Mouse (Mus musculus): ENCODE measurements around the gene Maco1. TPM values are rescaled to one million over a fixed set of nuclear protein-coding genes. Genes with fewer than 3 reads are reported as not detected.
"Not testable (repeated sequence)": the region's sequence is repeated elsewhere in the genome, so short reads cannot be mapped to it uniquely, and the experiment has no call there.

Maco1 gene
- polyA plus RNA-seq, 1 experiment from 2014 or later: 37.1 TPM

- Histone ChIP-seq H3K9me3 (ENCODE audit: control insufficient read depth, low read length) (no peaks in the 10 kb centered on the region), H3K27me3 (replicated peaks; ENCODE audit: control insufficient read depth, insufficient read depth, low read length) (no peaks in the 10 kb centered on the region), H3K27ac (replicated peaks; ENCODE audit: low read depth, low read length) (no peak overlapping the region), H3K4me3 (ENCODE audit: low read depth, low read length) (no peak overlapping the region), H3K4me1 (ENCODE audit: control insufficient read depth, insufficient read depth, low read length) (peaks cover 20% of the 10 kb centered on the region; the same call in 1 of the 2 replicates), H3K9ac (ENCODE audit: low read depth, low read length) (no peak overlapping the region), H3K36me3 (ENCODE audit: control insufficient read depth, insufficient read depth, low read length) (peaks cover 40% of the 10 kb centered on the region), H3K4me2 (ENCODE audit: low read depth, low read length) (no peak overlapping the region)
- ATAC-seq (ENCODE audit: low read depth) (no peak), DNase-seq (ENCODE audit: low spot score) (peak; percentile 34)
- 61% methylated on average over 8 of the region's 8 CpGs for WGBS
Measured at GRCm38 (mm10) chr4:134800098-134800497, 53.0 kb downstream of the Maco1 start.

- WGBS: 9% methylated on average over 4 of the region's 4 CpGs
- Histone ChIP-seq H3K4me3 (ENCODE audit: low read depth, low read length) (no peak overlapping the region), H3K36me3 (ENCODE audit: control insufficient read depth, insufficient read depth, low read length) (peaks cover 32% of the 10 kb centered on the region), H3K4me2 (ENCODE audit: low read depth, low read length) (no peak overlapping the region), H3K9me3 (ENCODE audit: control insufficient read depth, low read length) (no peaks in the 10 kb centered on the region), H3K27me3 (replicated peaks; ENCODE audit: control insufficient read depth, insufficient read depth, low read length) (no peaks in the 10 kb centered on the region), H3K27ac (replicated peaks; ENCODE audit: low read depth, low read length) (no peak overlapping the region), H3K4me1 (ENCODE audit: control insufficient read depth, insufficient read depth, low read length) (peaks cover 13% of the 10 kb centered on the region; the same call in 1 of the 2 replicates), H3K9ac (ENCODE audit: low read depth, low read length) (no peak overlapping the region)
- ATAC-seq (ENCODE audit: low read depth) (peak; percentile 66), DNase-seq (ENCODE audit: low spot score) (peak; percentile 81)
Measured at GRCm38 (mm10) chr4:134799272-134799671, 53.9 kb downstream of the Maco1 start.

GRCm38 (mm10) chr4:134798861-134799260 lies 54.3 kb downstream of the Maco1 start:
- no peak for DNase-seq (ENCODE audit: low spot score)
- Histone ChIP-seq H3K36me3 (ENCODE audit: control insufficient read depth, insufficient read depth, low read length) (peaks cover 28% of the 10 kb centered on the region), H3K27me3 (replicated peaks; ENCODE audit: control insufficient read depth, insufficient read depth, low read length) (no peaks in the 10 kb centered on the region), H3K4me1 (ENCODE audit: control insufficient read depth, insufficient read depth, low read length) (peaks cover 10% of the 10 kb centered on the region; the same call in 1 of the 2 replicates), H3K9me3 (ENCODE audit: control insufficient read depth, low read length) (no peaks in the 10 kb centered on the region), H3K4me2 (ENCODE audit: low read depth, low read length) (no peak overlapping the region), H3K27ac (replicated peaks; ENCODE audit: low read depth, low read length) (no peak overlapping the region), H3K9ac (ENCODE audit: low read depth, low read length) (no peak overlapping the region), H3K4me3 (ENCODE audit: low read depth, low read length) (no peak overlapping the region)
- 40% methylated on average over 3 of the region's 3 CpGs for WGBS
- no peak for ATAC-seq (ENCODE audit: low read depth)

GRCm38 (mm10) chr4:134797621-134798020 lies 55.5 kb downstream of the Maco1 start:
- H3K27me3 ChIP-seq (replicated peaks; ENCODE audit: control insufficient read depth, insufficient read depth, low read length): no peaks in the 10 kb centered on the region
- WGBS: 68% methylated on average over 6 of the region's 6 CpGs

GRCm38 (mm10) chr4:134796581-134797361 lies 56.4 kb downstream of the Maco1 start:
- no peak overlapping the region for H3K4me3 ChIP-seq (ENCODE audit: low read depth, low read length)
- no peak overlapping the region for H3K27ac ChIP-seq (replicated peaks; ENCODE audit: low read depth, low read length)
- DNase-seq (ENCODE audit: low spot score) (peak; percentile 71), ATAC-seq (ENCODE audit: low read depth) (no peak)
- 25% methylated on average over 7 of the region's 7 CpGs for WGBS
- no peak overlapping the region for H3K4me2 ChIP-seq (ENCODE audit: low read depth, low read length)
- H3K36me3 ChIP-seq (ENCODE audit: control insufficient read depth, insufficient read depth, low read length): peaks cover 7% of the 10 kb centered on the region
- H3K9me3 ChIP-seq (ENCODE audit: control insufficient read depth, low read length): no peaks in the 10 kb centered on the region
- H3K9ac ChIP-seq (ENCODE audit: low read depth, low read length): no peak overlapping the region
- H3K27me3 ChIP-seq (replicated peaks; ENCODE audit: control insufficient read depth, insufficient read depth, low read length): no peaks in the 10 kb centered on the region
- no peaks in the 10 kb centered on the region for H3K4me1 ChIP-seq (ENCODE audit: control insufficient read depth, insufficient read depth, low read length)

More at GRCm38 (mm10) chr4:134797621-134798020, 55.5 kb downstream of the Maco1 start:
- H3K36me3 ChIP-seq (ENCODE audit: control insufficient read depth, insufficient read depth, low read length): peaks cover 16% of the 10 kb centered on the region
- ATAC-seq (ENCODE audit: low read depth) (no peak), DNase-seq (ENCODE audit: low spot score) (no peak)
- H3K4me3 ChIP-seq (ENCODE audit: low read depth, low read length): no peak overlapping the region
- H3K9ac ChIP-seq (ENCODE audit: low read depth, low read length): no peak overlapping the region
- no peaks in the 10 kb centered on the region for H3K9me3 ChIP-seq (ENCODE audit: control insufficient read depth, low read length)
- H3K4me2 ChIP-seq (ENCODE audit: low read depth, low read length): no peak overlapping the region
- peaks cover 5% of the 10 kb centered on the region; the same call in 1 of the 2 replicates for H3K4me1 ChIP-seq (ENCODE audit: control insufficient read depth, insufficient read depth, low read length)
- no peak overlapping the region for H3K27ac ChIP-seq (replicated peaks; ENCODE audit: low read depth, low read length)

- no peaks in the 10 kb centered on the region for H3K4me1 ChIP-seq (ENCODE audit: control insufficient read depth, insufficient read depth, low read length)
- DNase-seq (ENCODE audit: low spot score) (no peak), ATAC-seq (ENCODE audit: low read depth) (no peak)
- H3K27ac ChIP-seq (replicated peaks; ENCODE audit: low read depth, low read length): no peak overlapping the region
- no peak overlapping the region for H3K9ac ChIP-seq (ENCODE audit: low read depth, low read length)
- no peak overlapping the region for H3K4me3 ChIP-seq (ENCODE audit: low read depth, low read length)
- H3K4me2 ChIP-seq (ENCODE audit: low read depth, low read length): no peak overlapping the region
- H3K9me3 ChIP-seq (ENCODE audit: control insufficient read depth, low read length): no peaks in the 10 kb centered on the region
- no peaks in the 10 kb centered on the region for H3K27me3 ChIP-seq (replicated peaks; ENCODE audit: control insufficient read depth, insufficient read depth, low read length)
- H3K36me3 ChIP-seq (ENCODE audit: control insufficient read depth, insufficient read depth, low read length): no peaks in the 10 kb centered on the region
- 70% methylated on average over 5 of the region's 5 CpGs for WGBS
Measured at GRCm38 (mm10) chr4:134795819-134796485, 57.2 kb downstream of the Maco1 start.

- not testable (repeated sequence) for H3K4me3 ChIP-seq (ENCODE audit: low read depth, low read length); H3K9me3 ChIP-seq (ENCODE audit: control insufficient read depth, low read length); H3K27me3 ChIP-seq (replicated peaks; ENCODE audit: control insufficient read depth, insufficient read depth, low read length); H3K9ac ChIP-seq (ENCODE audit: low read depth, low read length); H3K4me1 ChIP-seq (ENCODE audit: control insufficient read depth, insufficient read depth, low read length); H3K27ac ChIP-seq (replicated peaks; ENCODE audit: low read depth, low read length); ATAC-seq (ENCODE audit: low read depth); H3K4me2 ChIP-seq (ENCODE audit: low read depth, low read length); DNase-seq (ENCODE audit: low spot score); H3K36me3 ChIP-seq (ENCODE audit: control insufficient read depth, insufficient read depth, low read length)
Measured at GRCm38 (mm10) chr4:134794959-134795358, 58.2 kb downstream of the Maco1 start.

GRCm38 (mm10) chr4:134793213-134793956 lies 59.8 kb downstream of the Maco1 start:
- no peaks in the 10 kb centered on the region for H3K9me3 ChIP-seq (ENCODE audit: control insufficient read depth, low read length)
- no peak overlapping the region for H3K27ac ChIP-seq (replicated peaks; ENCODE audit: low read depth, low read length)
- H3K27me3 ChIP-seq (replicated peaks; ENCODE audit: control insufficient read depth, insufficient read depth, low read length): no peaks in the 10 kb centered on the region
- H3K4me3 ChIP-seq (ENCODE audit: low read depth, low read length): no peak overlapping the region
- ATAC-seq (ENCODE audit: low read depth) (no peak), DNase-seq (ENCODE audit: low spot score) (peak; percentile 71)
- H3K4me2 ChIP-seq (ENCODE audit: low read depth, low read length): no peak overlapping the region
- H3K9ac ChIP-seq (ENCODE audit: low read depth, low read length): no peak overlapping the region
- no peaks in the 10 kb centered on the region for H3K36me3 ChIP-seq (ENCODE audit: control insufficient read depth, insufficient read depth, low read length)
- 45% methylated on average over 10 of the region's 10 CpGs for WGBS
- H3K4me1 ChIP-seq (ENCODE audit: control insufficient read depth, insufficient read depth, low read length): no peaks in the 10 kb centered on the region

All from embryonic facial prominence, embryonic 14.5 days (tissue).